Mouse (Mus musculus): ENCODE data around the gene Cbfb. TPM values are rescaled to one million over a fixed set of nuclear protein-coding genes. Genes with fewer than 3 reads are reported as not detected.

Cbfb gene
- polyA plus RNA-seq, 1 experiment = 7.0 TPM

DNA sequence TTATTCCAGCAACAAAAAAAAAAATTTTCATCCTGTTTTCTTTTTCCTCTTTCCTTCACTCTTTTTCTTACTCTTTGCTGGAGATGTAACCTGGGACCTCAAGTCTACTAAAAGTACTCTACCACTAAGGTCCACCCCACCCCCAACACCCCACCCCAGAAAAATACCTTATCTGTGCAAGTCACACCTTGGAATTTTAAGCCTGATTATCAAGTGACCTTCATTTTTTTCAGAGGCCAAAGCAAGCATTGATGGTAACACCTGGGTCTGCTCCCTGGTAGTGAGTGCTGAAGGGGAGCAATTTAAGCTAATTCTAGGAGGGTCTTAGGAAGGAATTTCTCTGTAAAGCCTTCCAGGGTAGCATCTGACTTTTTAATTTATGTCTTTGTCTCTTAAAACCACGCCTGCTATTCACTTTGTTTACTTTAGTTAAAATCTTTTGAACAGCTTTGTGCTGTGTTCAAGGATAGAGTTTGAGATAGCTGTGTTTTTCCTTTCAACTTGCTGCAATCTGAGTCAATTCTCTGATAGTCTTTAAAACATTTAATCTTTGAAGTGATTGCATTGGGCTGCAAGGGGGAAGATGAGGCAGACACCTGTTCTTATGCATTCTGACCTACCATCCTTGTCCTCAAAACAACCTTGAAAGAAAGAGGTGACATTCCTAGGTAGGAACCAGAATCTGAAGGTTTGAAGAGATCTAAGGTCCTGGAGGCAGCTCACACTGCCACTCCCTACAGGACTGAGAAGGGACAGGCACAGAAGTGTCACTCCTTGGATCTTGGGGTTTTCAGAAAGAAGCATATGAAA, 62.9 kb downstream of the Cbfb start:
- DNase-seq (ENCODE audit: low read depth, low spot score) = no peak
- WGBS = 28% methylated on average over 1 of the region's 1 CpGs

DNA sequence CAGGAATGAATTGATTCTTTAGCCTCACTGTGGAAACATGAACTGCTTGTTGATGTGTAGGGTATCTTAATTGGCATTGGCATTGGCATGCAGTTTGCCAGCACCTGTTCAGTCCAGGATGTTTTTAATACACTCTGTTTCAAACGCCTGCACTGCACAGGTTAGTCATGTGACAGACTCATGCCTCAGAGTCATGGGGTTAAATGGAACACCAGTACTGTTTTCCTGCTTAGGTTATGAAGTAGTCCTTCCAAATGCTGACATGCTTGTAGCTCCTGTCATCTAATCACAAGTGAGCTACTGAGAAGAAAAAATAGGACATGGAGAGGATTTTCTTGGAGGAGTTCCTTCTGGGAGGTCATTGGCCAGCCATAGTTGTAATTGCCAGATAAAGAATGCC, 64.7 kb downstream of the Cbfb start:
- whole genome bisulfite sequencing = 57% methylated on average over 1 of the region's 1 CpGs
- no peak for DNase-seq (ENCODE audit: low read depth, low spot score)

DNA sequence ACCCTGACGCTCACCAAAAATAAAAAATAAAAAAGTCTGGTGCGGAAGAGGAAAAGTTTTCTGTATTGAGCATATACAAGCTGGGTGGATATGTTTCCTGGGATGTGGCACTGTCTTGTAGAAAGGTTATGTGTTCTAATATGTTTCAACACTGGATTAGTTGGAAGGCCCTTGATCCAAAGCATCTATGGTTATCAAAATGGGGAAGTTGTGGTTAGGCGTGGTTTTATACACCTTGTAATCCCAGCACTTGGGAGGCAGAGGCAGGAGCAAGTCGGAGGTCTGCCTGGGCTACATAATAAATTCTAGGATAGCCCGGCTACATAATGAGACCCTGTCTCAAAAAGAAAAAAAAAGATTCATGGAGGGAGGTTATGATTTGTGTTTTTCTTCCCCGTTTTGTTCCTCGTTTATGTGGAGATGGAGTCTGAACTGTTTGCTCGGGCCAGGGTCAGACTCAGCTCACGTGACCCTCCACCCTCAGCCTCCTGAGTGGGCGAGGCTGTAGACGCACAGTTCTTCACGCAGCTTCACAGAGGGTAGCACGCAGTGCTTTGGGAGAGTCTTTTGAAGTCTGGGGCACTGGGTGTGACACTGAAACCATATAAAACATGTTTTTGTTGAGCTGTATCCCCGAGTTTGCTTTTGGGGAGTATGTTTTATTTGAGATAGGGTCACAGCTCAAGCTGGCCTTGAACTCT, 67.1 kb downstream of the Cbfb start:
- no peak for DNase-seq (ENCODE audit: low read depth, low spot score)
- WGBS = 79% methylated on average over 14 of the region's 14 CpGs

DNA sequence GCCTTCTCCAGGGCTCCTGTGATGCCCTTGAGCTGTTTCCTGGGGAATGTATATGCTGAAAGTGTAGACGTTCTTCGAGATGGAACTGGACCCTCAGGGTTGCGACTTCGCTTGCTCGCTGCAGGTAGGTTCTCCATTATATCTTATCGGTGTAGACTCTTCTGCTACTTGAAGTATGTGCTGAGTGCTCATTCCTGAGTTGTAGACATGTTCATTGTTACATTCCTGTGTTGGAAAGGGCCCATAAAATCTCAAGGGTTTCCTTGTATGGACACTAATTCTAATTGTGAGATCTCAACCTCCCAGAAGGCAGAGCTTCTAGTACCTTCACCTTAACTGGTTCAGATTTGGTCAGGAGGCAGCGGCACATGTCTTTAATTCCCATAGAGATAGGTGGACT, 70.5 kb downstream of the Cbfb start:
- 97% methylated on average over 7 of the region's 7 CpGs for WGBS
- no peak for DNase-seq (ENCODE audit: low read depth, low spot score)

DNA sequence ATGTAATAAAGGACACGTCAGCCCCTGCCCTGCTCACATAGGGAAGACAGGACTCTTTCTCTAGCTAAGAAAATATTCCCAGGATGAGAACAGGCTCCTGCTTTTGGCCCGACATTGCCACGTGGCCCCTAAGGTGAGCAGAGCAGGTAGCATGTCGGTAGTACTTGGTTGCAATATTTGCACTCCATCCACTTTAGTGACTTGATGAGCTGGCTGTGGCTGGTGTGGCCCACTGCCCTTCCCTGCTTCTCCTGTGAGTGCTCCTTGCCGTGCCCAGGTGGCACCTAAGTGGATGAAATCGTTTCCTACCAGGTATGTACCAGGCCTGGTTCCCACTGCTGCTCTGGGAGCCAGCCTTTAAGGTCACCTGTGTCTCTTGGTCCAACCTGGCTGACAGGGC, 81.5 kb downstream of the Cbfb start:
- WGBS = 86% methylated on average over 6 of the region's 6 CpGs
- DNase-seq (ENCODE audit: low read depth, low spot score) = no peak

DNA sequence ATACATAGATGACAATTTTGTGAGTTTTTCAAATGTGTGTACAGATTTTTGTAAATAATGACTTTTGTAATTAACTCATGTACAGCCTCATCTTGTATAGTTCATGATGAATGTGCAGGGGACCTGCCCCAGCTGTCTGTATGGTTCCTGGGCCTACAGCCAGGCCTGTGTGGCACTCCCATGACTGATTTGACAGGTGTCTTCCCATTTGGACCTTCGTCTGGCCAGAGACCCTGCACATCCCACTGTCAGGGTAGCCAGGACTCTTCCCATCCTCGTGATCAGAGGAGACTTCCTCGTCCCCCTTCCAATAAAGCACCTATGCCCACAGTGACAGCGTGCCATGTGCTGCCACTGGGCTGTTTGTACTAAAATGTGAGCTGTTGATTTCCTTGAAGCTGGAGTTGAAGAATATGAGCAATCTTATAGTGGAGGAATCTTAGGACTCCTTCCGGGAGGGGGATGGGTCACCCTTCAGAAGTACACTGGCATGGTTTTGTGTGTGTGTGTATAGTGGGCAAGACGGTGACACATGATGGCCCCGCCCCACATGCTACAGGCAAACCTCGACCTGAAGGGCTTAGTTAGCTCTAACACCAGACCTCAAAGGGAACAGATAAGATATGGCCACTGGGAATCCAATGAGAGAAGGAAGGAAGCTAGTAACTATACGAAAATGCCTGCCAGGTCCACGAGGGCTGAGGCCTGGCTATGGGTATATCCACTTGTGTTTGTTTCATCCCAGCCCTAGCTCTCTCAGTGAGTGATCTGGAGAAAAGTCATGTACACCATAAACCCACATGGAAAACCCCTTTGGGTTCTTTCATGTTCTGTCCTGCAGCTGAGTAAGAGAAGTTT, 82.4 kb downstream of the Cbfb start:
- no peak for DNase-seq (ENCODE audit: low read depth, low spot score)
- 86% methylated on average over 10 of the region's 10 CpGs for WGBS

DNA sequence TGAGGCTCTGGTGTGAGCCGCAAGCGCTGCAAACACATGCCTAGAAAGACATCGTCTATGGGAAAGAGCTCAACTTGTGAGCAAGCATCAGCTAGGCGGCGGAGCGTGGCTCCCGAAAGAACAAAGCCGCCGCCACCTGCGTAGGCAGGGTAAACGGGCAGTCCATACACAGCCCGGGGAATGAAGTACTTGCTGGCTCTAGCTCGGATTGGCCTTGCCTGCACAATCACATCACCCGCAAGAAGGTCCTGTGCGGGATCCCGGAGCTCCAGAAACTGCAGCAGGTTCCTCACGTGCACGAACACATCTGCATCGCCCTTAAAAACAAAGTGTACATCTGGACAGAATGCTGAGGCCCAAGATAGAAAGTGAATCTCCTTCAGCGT, 83.3 kb downstream of the Cbfb start:
- WGBS = 46% methylated on average over 20 of the region's 20 CpGs
- no peak for DNase-seq (ENCODE audit: low read depth, low spot score)

DNA sequence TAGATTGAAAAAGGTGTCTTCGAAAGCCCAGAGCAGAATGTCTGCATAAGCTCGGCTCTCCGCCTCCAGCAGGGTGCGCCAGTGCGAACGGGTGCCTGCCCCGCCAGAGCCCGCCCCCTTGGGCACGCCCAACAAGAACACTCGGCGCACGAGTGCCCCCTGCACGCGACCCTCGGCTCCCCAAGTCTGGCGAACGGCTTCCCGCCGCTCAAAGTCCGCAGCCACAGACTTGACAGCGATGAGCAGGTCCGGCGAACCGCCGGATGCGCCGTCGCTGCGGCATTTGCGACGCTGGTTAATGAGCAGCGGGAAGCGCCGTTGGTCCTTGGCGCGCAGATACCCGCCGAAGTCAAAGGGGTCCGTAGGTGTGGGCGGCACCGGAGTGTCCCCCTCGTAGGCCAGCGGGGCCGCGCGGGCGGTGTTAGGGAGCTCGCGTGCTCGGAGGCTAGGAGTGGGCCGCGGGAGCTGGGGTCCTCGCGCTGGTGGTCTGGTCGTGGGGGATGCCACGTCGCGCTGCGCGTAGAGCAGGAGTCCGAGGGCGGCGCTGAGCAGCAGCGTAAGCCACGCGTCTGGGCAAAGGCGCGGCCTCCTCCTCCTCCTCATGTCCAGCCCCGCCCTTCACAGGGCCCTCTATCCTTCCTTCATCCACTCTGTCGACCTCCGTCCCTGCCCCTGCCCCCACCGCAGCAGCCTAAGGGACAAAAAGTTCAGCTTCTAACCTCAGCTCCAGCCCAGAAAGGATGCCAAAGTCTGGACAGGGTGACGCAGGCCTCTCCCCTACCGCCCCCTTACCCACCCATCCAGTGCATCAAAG, 83.9 kb downstream of the Cbfb start:
- DNase-seq (ENCODE audit: low read depth, low spot score) = no peak
- WGBS = under 1% methylated on average over 74 of the region's 74 CpGs

DNA sequence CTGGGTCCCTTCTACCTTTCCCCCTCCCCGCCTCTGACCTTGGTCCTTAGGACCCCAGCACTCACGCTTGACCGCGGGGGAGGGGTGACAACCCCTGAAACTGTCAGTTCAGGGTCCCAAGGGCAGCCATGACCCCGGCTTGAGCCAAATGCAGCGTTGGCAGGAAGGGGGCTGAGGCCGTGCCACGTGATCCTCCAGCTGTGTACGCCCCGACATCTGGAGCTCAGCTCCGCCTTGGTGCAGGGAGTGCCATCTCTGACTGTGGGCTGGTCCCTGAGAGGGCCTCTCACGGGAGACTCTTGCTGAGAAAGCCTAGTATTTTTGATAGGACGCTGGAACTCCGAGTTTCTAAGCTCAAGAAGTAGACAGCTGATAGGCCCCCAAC, 84.5 kb downstream of the Cbfb start, which contains the start of gene B3gnt9:
B3gnt9 (minus strand) TSS at position 188 of the 385 bp plus-strand sequence.
- 2% methylated on average over 14 of the region's 14 CpGs for WGBS
- no peak for DNase-seq (ENCODE audit: low read depth, low spot score)

DNA sequence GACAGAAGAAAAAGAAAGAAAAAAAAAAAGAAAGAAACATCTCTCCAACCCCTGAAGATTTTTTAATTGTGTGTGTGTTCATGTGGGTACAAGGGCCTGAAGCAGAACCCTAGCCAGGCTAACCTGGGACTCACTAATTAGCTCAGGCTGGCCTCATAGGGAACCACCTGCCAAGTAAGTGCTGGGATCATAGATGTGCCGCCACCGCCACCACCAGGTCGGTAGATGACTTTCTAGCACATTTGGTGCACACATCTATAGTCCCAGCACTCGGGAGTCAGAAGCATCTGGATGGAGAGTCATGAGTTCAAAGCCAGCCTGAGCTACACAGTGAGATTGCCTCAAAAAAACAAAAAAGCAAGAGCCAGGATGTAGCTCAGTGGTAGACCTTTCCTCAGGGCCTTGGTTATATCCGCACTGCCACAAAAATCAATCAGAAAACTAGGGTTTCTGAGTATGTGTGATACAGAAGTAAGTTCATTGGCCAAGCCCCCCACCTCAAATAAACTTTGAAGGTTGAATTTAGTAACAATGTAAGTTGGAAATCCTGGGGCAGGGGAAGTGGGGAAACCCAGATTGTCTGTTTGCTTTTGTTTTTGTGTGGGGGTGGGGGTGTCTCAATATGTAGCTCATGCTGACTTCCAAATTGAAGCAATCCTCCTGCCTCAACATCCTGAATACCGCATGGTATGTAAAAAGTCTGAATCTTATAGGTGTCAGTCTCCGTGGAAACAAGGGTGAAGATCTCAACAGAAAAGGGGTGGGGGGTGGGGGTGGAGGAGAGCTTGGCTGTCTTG, 87.0 kb downstream of the Cbfb start:
- 88% methylated on average over 7 of the region's 7 CpGs for WGBS
- no peak for DNase-seq (ENCODE audit: low read depth, low spot score)

DNA sequence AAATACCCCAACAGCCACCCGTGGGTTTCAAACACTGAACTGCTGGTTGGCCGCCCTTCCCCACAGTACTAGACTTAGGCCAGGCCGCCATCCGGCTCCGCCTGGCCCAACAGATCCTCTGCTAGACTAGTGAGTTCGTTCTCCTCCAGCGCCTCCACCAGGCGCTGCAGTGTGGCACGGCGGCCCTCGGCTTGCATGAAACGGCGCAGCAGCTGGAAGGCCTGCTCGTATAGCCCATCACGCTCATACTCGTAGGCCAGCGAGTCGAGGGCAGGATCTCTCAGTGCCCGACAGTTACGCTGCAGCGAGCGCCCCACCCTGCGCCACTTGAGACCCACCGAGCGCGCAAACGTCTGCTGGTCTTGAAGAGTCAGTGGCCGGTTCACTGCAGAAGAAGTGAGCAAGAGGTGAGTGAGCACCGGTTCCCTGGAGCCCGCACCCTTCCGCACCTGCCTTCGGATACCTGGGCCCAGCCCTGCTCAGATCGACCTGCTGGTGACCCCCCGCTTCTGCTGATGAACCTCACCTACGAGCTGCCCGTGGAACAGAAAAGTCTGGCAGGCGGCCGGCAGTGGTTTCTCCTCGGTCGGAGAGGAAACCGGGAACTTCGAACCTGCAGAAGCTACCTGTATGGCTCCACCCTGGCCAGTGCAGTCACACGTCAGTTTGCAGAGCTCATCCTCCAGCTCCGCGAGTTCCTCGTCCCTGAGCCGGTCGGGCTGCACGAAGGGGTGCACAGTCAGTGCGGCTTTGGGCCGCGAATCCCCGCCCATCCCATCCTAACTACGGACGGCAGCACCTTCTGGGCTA, 88.6 kb downstream of the Cbfb start:
- DNase-seq (ENCODE audit: low read depth, low spot score) = no peak
- 73% methylated on average over 55 of the region's 55 CpGs for WGBS

DNA sequence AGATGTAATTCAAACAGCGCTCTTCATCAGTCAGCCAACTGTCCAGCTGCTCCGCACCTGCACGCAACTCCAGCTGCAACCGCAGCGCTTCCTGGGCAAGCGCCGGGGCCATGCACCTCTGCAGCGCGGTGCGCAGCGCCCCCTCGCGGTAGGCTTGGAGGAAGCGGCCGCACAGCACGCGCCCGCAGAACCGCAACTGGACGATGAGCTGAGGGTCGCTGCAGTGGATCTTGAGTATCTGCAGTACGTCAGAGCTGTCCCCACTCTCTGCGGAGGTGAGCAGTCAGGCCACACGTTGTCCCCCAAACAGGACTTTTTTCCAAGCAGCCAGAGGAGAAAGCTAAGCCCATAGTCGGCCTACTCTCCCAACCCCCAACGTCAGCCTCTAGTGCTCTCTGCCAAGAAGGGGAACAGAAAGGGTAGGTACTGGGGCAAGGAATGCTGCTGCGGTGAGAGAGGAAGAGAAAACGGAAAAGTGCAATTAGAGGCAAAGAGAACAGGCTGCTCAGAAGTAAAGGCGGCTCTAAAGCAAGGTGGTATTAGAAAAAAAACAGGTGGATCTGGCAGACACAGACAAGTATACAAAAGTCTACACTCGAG, 89.3 kb downstream of the Cbfb start:
- no peak for DNase-seq (ENCODE audit: low read depth, low spot score)
- WGBS = 29% methylated on average over 30 of the region's 30 CpGs

DNA sequence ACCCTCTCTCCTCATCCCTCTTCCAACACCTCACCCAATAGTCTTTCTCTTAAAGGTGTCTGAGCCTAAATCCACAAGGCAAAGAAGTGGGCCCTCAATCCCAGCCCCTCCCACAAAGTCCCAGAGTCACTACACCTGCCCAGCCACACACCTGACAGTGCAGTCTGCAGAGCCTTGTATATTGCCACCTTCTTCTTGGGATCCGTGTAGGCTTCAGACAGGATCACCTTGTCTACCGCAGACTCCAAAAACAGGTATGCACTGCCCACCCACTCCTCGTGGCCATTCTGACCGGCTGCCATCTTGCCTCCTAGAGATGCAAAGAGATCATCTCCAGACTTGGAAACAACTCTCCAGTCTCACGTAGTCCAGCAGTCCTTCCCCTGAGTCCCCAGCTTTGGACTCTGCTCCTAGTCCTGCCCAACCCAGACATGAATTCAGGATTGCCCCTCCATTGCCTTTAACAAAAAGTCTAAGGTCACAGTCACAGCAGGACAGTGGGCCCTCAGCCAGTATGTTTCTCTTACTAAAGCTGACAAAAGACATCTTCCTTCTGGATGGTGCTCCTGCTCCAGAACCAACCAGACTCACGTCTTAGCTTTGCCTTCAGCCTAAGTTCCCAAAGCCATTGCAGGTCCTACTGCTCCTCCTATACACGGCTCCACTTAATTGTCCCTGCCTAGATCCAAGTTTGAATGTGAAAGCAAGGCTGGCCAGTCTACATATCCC, 90.1 kb downstream of the Cbfb start:
- 82% methylated on average over 7 of the region's 7 CpGs for WGBS
- DNase-seq (ENCODE audit: low read depth, low spot score) = no peak

DNA sequence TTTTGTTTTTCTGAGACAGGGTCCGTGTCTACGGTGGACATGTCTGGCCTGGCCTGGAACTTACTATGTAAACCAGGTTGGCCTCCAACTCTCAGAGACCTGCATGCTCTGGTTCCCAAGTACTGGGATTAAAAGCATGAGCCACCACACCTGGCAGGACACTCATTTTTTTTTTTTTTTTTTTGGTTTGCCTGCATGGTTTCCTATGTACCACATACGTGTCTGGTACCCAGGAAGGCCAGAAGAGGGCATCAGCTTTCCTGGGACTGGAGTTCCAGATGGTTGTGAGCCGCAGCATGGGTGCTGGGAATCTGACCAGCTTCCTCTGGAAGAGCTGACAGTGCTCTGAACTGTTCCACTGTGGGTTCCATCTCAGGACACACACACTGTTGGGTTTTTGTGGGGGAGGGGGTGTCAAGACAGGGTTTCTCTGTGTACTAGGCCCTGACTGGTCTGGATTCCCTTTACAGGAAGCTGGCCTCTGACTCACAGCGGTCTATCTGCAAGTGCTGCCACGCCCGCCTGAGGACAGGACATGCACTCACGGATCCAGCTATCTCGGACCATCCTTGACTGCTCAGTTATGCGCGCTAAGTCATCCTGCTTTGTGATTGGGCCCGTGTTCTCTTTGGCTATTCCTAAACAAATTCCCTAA, 91.0 kb downstream of the Cbfb start:
- 84% methylated on average over 12 of the region's 12 CpGs for WGBS

DNA sequence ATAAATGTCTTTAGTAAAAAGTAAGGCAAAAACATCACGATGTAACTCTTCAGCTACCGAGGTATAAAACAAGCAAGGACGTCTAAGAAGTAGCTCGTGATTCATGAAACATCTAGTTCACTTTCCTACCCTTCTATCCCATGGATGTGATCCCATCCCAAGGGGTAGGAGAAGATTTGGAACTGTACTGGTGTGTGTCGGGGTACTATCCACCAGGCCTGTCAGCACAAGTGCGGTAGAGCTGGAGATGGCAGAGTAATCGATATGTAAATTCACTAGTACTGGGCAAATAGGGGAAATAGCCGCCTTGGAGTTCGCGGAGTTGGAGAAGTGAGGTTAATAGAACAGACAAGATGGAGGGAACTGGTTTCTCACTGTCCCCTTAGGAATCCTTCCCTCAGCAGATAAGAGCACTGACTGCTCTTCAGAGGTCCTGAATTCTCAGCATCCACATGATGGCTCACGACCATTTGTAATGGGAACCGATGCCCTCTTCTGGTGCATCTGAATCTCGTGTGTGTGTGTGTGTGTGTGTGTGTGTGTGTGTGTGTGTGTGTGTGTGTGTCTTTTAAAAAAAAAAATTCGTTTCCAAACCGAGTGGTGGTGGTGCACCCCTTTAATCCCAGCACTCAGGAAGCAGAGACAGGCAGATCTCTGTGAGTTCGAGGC, 92.9 kb downstream of the Cbfb start:
- no peak for DNase-seq (ENCODE audit: low read depth, low spot score)
- WGBS = 27% methylated on average over 16 of the region's 16 CpGs

More for the DNA sequence above, 91.0 kb downstream of the Cbfb start:
- DNase-seq (ENCODE audit: low read depth, low spot score) = no peak

Measured in large intestine, adult 2 months (tissue).